Mouse (Mus musculus) frontal cortex, postnatal 25 days (tissue): ENCODE data around the gene Stn1.

Experiments used
- DNase-seq, 2 experiments: peaks; one replicate each; pipeline ENCODE4 v3.0.0; 2022; ENCODE audit warnings: low spot score in 2 of 2

Stn1 gene

GRCm38 (mm10) chr19:47453352-47453751 is 84.0 kb downstream of the Stn1 start:
- no peak for DNase-seq

GRCm38 (mm10) chr19:47452682-47453081 is 84.6 kb downstream of the Stn1 start:
- no peak for DNase-seq

GRCm38 (mm10) chr19:47452211-47452610 is 85.1 kb downstream of the Stn1 start:
- no peak for DNase-seq

- no peak for DNase-seq
Observed at GRCm38 (mm10) chr19:47451476-47452113, 85.7 kb downstream of the Stn1 start.
